Mouse (Mus musculus) heart, embryonic 14.5 days (tissue): ENCODE measurements around the gene Sirpa. TPM values are rescaled to one million over a fixed set of nuclear protein-coding genes. Genes with fewer than 3 reads are reported as not detected.

Source experiments
- ATAC-seq: fragments of 200-750 bp; cut with Nextera tagmentation; 2 replicates; pipeline ENCODE4 v1.8.0; 2017; ENCODE audit warnings: low read depth, moderate TSS enrichment; ENCODE audit not compliant: insufficient number of reproducible peaks, insufficient read depth, low FRiP score
- H3K27ac ChIP-seq, 2 experiments: fragments of 200-500 bp in 1 of 2; fragments of 300-500 bp in 1 of 2; sonication (generic) in 1 of 2; replicated peaks in 1 of 2; 2 replicates each; pipeline ENCODE4 v1.5.1; 2012 to 2014; ENCODE audit warnings: low read depth in 2 of 2, low read length in 2 of 2, control low read depth in 1 of 2, mild to moderate bottlenecking in 1 of 2, mixed read lengths in 1 of 2; ENCODE audit not compliant: control insufficient read depth in 1 of 2, insufficient read depth in 1 of 2
- H3K27me3 ChIP-seq: fragments of 300-500 bp; sonication (generic); 2 replicates; pipeline ENCODE4 v1.6.1; 2014; ENCODE audit warnings: mild to moderate bottlenecking, low read length, control low read depth; ENCODE audit not compliant: control insufficient read depth, insufficient read depth
- H3K36me3 ChIP-seq: fragments of 300-500 bp; sonication (generic); 2 replicates; pipeline ENCODE4 v1.6.1; 2014; ENCODE audit warnings: mild to moderate bottlenecking, control low read depth, low read length, mixed read lengths; ENCODE audit not compliant: control insufficient read depth, insufficient read depth
- H3K4me1 ChIP-seq, 2 experiments: fragments of 200-500 bp in 1 of 2; fragments of 300-500 bp in 1 of 2; sonication (generic) in 1 of 2; 2 replicates each; pipeline ENCODE4 v1.6.1; 2012 to 2014; ENCODE audit warnings: low read length in 2 of 2, control low read depth in 1 of 2, mixed read lengths in 1 of 2; ENCODE audit not compliant: control insufficient read depth in 2 of 2, insufficient read depth in 2 of 2
- H3K4me2 ChIP-seq: fragments of 300-500 bp; sonication (generic); 2 replicates; pipeline ENCODE4 v1.6.1; 2014; ENCODE audit warnings: mild to moderate bottlenecking, low read length
- H3K4me3 ChIP-seq, 2 experiments: fragments of 200-500 bp in 1 of 2; fragments of 300-500 bp in 1 of 2; sonication (generic) in 1 of 2; 2 replicates each; pipeline ENCODE4 v1.5.1; 2012 to 2014; ENCODE audit warnings: low read length in 2 of 2, mild to moderate bottlenecking in 2 of 2, control low read depth in 1 of 2, low read depth in 1 of 2, moderate library complexity in 1 of 2; ENCODE audit not compliant: control insufficient read depth in 1 of 2, insufficient read depth in 1 of 2
- H3K9ac ChIP-seq: fragments of 300-500 bp; sonication (generic); 2 replicates; pipeline ENCODE4 v1.6.1; 2014; ENCODE audit warnings: mild to moderate bottlenecking, low read length
- H3K9me3 ChIP-seq: fragments of 300-500 bp; sonication (generic); 2 replicates; pipeline ENCODE4 v1.6.1; 2016; ENCODE audit warnings: low read length, control low read depth; ENCODE audit not compliant: control insufficient read depth
- WGBS: fragments of 180-500 bp; shearing (Covaris S2); extraction: QIAGEN DNeasy Blood & Tissue Kit; methylation state at CpG from one replicate; pipeline ENCODE4 v1.1.7; 2014; 5-methylcytosine and 5-hydroxymethylcytosine counted together
- polyA plus RNA-seq: library from polyadenylated mRNA; unstranded; fragments of >200 nt; fragmentation: Nextera tagmentation; extraction: Ambion mirVana; gene quantifications from 2 replicates; pipeline ENCODE4 v1.2.1, GENCODE M21; 2014

Sirpa gene
- polyA plus RNA-seq, 1 experiment from 2014 or later: 19.8 TPM

DNA sequence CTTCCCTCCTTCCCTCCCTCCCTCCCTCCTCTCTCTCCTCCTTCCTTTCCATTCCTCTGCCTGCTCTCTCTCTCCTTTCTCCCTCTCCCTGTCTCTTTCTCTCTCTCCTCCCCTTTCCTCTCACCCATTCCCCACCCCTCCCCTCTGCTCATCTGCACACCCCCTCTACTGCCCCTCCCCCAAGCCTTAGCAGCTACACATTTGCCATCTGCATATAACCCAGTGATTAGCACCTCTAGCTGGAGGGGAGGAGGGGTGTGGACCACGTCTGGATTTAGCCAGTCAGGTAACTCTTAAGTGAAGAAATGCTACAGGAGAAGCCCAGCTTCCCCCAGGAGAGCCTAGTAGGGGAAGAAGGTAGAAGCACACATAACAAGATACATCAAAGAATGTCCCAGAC is 7.7 kb upstream of the Sirpa start:
- Histone ChIP-seq H3K9me3 (no peaks in the 10 kb centered on the region), H3K9ac (no peak overlapping the region), H3K4me1 (peaks cover 0 to 6% of the 10 kb centered on the region in 2 experiments; a peak in 2 of 4 replicates), H3K4me3 (no peak overlapping the region), H3K27me3 (no peaks in the 10 kb centered on the region), H3K4me2 (no peak overlapping the region), H3K36me3 (no peaks in the 10 kb centered on the region), H3K27ac (no peak overlapping the region)
- ATAC-seq: no peak
- 21% methylated on average over 1 of the region's 1 CpGs for WGBS

DNA sequence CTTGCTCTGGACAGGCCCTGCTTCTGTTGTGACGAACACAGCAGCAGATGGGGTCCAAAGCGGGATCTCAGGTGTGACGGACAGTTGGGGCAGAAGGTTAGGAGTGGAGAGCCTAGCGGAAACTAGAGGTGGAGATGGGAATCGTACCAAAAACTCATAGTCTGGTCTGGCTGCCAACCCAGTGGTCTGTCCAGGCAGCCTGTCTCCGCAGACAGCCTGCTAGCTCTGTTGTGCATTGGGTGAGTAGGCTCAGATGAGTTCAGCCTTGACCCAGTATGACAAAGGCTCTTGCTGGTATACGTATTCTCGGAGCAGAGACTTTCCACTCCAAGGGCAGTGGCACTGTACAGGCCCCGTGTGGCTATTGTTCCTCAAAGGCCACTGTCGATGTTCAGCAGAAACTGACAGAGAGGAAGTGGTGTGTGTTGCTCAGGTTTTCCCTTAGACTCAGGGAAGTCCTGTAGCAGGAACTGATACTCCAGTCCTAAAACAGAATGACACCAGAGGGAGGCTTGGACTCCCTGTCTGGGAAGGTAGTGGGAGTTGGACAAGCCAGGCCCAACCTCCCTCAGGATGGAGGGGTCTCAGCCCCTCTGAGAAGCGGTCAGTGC is 6.6 kb upstream of the Sirpa start:
- Histone ChIP-seq H3K27ac (0 out of 4 replicates have a peak overlapping the region, but pooled peaks of 1 of the 2 experiments have one; percentile 24), H3K4me3 (no peak overlapping the region), H3K4me2 (no peak overlapping the region), H3K36me3 (no peaks in the 10 kb centered on the region), H3K9me3 (no peaks in the 10 kb centered on the region), H3K27me3 (no peaks in the 10 kb centered on the region), H3K4me1 (peaks cover 0 to 6% of the 10 kb centered on the region in 2 experiments; a peak in 2 of 4 replicates), H3K9ac (0 out of 2 replicates have a peak overlapping the region, but pooled peaks have one; percentile 16)
- no peak for ATAC-seq
- WGBS: 72% methylated on average over 11 of the region's 11 CpGs

DNA sequence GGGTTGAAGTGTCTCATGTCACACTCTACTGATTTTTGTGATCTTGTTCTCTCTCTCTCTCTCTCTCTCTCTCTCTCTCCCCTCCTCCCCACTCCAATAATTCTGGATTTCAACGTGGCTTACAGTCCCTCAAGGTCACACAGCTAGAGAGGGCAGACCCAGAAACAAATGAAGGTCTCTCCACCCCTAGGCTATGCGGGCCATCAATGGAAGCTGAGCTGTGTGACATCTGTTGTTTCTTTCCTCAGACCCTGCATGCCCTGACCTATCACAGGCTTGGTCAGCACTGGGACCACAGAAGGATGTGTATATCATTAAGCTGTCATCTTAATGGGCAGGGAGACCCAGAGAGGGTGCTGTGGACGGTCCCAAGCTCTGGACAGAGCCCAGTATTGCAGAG is 5.4 kb upstream of the Sirpa start:
- H3K27ac ChIP-seq: no peak overlapping the region
- WGBS: 59% methylated on average over 3 of the region's 3 CpGs
- no peak for ATAC-seq

DNA sequence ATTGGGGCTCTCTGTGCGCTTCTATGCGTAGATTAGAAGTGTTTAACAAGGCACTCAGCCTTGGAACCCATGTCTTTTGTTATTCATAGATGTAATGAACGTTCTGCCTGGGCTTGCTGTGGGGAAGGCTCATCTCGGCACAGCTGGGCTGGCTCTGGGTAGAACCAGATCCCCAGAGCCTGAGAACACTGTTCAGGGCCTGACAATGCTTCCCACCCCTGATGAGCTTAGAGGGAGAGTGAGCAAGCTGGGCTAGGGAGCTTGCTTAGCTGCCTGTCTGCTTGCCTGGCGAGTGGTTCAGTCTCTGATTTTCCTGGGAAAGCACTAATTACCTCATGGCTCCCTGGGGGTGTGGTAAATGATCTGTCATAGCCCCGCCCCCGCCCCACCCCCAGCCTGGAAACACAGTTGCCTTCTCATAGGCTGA is 4.8 kb upstream of the Sirpa start:
- no peak overlapping the region for H3K27ac ChIP-seq
- H3K4me2 ChIP-seq: no peak overlapping the region
- no peaks in the 10 kb centered on the region for H3K27me3 ChIP-seq
- H3K4me1 ChIP-seq: peaks cover 3 to 10% of the 10 kb centered on the region in 2 experiments
- ATAC-seq: no peak
- H3K4me3 ChIP-seq: no peak overlapping the region
- no peaks in the 10 kb centered on the region for H3K36me3 ChIP-seq
- WGBS: 29% methylated on average over 7 of the region's 7 CpGs
- H3K9me3 ChIP-seq: no peaks in the 10 kb centered on the region
- no peak overlapping the region for H3K9ac ChIP-seq

More for the DNA sequence above, 5.4 kb upstream of the Sirpa start:
- Histone ChIP-seq H3K4me3 (no peak overlapping the region), H3K9ac (no peak overlapping the region), H3K4me1 (peaks cover 5 to 7% of the 10 kb centered on the region in 2 experiments), H3K4me2 (no peak overlapping the region), H3K27me3 (no peaks in the 10 kb centered on the region), H3K9me3 (no peaks in the 10 kb centered on the region), H3K36me3 (no peaks in the 10 kb centered on the region)

DNA sequence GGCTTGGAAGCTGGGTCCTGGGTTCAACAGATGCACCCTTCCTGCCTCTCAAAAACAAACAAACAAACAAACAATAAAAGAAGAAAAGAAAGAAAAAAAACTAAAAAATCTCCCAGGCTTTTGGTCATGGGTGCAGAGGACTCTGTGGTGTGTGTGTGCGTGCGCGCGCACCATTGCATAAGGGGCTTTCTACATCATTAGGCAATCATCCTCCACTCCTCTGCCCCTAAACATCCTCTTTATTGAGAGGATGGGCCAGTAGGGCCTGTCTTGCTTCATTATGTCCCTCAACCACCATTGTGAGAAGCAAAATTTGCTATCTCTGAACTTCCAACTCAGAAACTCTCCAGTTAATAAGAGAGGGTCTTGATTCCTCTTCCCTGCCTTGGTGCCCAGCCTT is 738 bp upstream of the Sirpa start:
- Histone ChIP-seq H3K4me2 (peak overlapping the region; percentile 91), H3K9me3 (no peaks in the 10 kb centered on the region), H3K9ac (peak overlapping the region; percentile 90), H3K4me3 (peak overlapping the region; percentile 78 to 82; a peak in 2 of 4 replicates), H3K27me3 (no peaks in the 10 kb centered on the region), H3K36me3 (no peaks in the 10 kb centered on the region), H3K27ac (peak overlapping the region; percentile 93 to 97), H3K4me1 (peaks cover 10 to 33% of the 10 kb centered on the region in 2 experiments)
- 98% methylated on average over 4 of the region's 4 CpGs for WGBS
- no peak for ATAC-seq

DNA sequence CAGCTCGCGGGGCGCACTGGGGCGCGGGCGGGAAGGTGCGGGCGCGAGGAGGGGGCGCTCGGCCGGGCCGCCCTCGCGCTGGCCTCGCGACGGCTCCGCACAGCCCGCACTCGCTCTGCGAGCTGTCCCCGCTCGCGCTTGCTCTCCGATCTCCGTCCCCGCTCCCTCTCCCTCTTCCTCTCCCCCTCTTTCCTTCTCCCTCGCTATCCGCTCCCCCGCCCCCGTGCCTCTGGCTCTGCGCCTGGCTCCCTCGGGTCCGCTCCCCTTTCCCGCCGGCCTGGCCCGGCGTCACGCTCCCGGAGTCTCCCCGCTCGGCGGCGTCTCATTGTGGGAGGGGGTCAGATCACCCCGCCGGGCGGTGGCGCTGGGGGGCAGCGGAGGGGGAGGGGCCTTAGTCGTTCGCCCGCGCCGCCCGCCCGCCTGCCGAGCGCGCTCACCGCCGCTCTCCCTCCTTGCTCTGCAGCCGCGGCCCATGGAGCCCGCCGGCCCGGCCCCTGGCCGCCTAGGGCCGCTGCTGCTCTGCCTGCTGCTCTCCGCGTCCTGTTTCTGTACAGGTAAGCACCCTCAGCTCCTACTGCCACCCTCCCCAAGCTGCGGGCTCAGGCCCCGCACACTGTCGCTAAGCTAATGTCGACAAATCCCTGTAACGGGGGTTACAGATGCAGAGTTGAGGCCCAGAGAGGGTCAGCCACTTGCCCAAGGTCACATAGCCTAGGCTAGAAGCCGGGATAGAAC is 673 bp downstream of the Sirpa start:
- Histone ChIP-seq H3K4me3 (peak overlapping the region; percentile 78 to 82), H3K27ac (peak overlapping the region; percentile 93 to 97), H3K9ac (peak overlapping the region; percentile 90), H3K36me3 (no peaks in the 10 kb centered on the region), H3K4me1 (peaks cover 18 to 47% of the 10 kb centered on the region in 2 experiments), H3K27me3 (no peaks in the 10 kb centered on the region), H3K9me3 (no peaks in the 10 kb centered on the region), H3K4me2 (peak overlapping the region; percentile 91)
- under 1% methylated on average over 53 of the region's 77 CpGs for WGBS
- peak; percentile 75 for ATAC-seq

DNA sequence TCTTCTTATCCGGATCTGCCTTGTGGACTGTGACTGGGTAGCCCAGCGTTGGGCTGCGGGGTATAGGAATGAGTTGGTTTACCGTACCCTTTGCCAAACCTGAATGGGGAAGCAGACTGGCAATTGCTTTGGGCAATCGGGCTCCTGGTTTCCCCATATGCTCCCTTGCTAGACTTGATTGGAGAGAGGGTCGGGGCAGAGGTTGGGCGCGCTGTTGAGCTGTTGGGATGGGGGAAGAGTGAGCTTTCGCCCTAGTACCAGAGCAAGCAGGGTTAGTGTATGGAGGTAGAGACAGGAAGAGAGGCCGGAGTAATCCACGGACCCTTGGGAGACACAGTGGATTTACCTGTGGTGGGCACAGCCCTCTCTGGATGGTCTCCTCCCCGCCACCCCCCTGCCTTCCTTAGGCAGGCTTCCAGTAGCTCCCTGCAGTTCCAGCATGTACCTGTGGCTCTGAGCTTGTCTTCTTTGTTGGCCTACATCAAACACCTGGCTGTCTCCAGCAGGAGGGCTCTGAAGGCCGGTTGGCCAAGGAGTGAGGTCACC is 1.3 kb downstream of the Sirpa start:
- H3K36me3 ChIP-seq: no peaks in the 10 kb centered on the region
- peak overlapping the region in 1 of 2 experiments; percentile 97; a peak in 2 of 4 replicates for H3K27ac ChIP-seq
- ATAC-seq: no peak
- H3K4me2 ChIP-seq: peak overlapping the region; percentile 91
- peak overlapping the region; percentile 78 to 82 for H3K4me3 ChIP-seq
- no peaks in the 10 kb centered on the region for H3K9me3 ChIP-seq
- 7% methylated on average over 13 of the region's 13 CpGs for WGBS
- no peaks in the 10 kb centered on the region for H3K27me3 ChIP-seq
- H3K4me1 ChIP-seq: peaks cover 22 to 54% of the 10 kb centered on the region in 2 experiments
- peak overlapping the region; percentile 90 for H3K9ac ChIP-seq
